Mouse (Mus musculus): Measurements from ENCODE around the gene Gm21797.
"Not testable (repeated sequence)": the region's sequence is repeated elsewhere in the genome, so short reads cannot be mapped to it uniquely, and the experiment has no call there.

Gene Gm21797

GRCm38 (mm10) chrY:40775665-40776064 lies at the start of gene Gm21797:
Gm21797 (minus strand) TSS chrY:40775765.
- DNase-seq (ENCODE audit: low spot score in 2 of 2), result not testable (repeated sequence)

- not testable (repeated sequence) for DNase-seq (ENCODE audit: low spot score in 2 of 2)
These were observed 29.0 kb upstream of the Gm21797 start, which contains the start of gene Gm20795 for GRCm38 (mm10) chrY:40804614-40805013. Gm20795 (plus strand) TSS chrY:40804914.

Data from urinary bladder, postnatal 36 days (tissue).